Mouse (Mus musculus) cerebellum, adult 2 months (tissue): ENCODE data around the gene 5730409E04Rik.

Experiments
- CTCF ChIP-seq: fragments of 200-500 bp; IDR thresholded peaks from 2 replicates; pipeline ENCODE4 v1.5.1; 2011; ENCODE audit warnings: low read depth, mild to moderate bottlenecking, control low read depth, low read length, moderate library complexity, borderline replicate concordance; ENCODE audit not compliant: insufficient read depth
- POLR2A ChIP-seq: fragments of 200-500 bp; IDR thresholded peaks from 2 replicates; pipeline ENCODE4 v1.6.1; 2011; ENCODE audit warnings: low read length, control low read depth, borderline replicate concordance; ENCODE audit not compliant: insufficient read depth

DNA sequence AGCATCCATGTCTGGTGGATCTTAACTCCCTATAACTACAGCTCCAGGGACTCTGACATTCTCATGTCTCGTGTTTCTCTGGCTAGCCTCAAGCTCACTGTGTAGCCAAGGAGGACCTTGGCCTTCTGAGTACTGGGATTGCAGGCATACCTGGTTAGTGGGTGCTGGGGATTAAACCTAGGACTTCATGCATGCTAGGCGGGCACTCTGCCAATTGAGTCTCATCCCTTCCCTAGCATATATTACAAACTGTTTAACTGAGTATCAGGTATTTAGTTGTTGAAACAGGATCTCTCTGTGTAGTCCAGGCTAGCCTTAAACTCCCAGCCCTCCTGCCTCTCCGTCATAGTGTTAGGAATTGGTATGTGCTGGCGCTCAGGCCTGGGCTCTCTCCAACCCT lies 42.4 kb upstream of the 5730409E04Rik start:
- TF ChIP-seq POLR2A (no peak), CTCF (no peak)
